Mouse (Mus musculus) CD4-positive naive resting alpha-beta T cell, adult 57 days (primary cell): ENCODE measurements around the gene Slc38a4. TPM values are rescaled to one million over a fixed set of nuclear protein-coding genes. Genes with fewer than 3 reads are reported as not detected.

ENCODE experiments used
- total RNA-seq: library from RNA; stranded (reverse); gene quantifications from one replicate; pipeline ENCODE4 v1.2.4, GENCODE M21; 2023

Gene Slc38a4
- total RNA-seq, result not detected

GRCm38 (mm10) chr15:97055794-97056193, at the start of gene Slc38a4:
Gene Slc38a4, minus strand, starts transcription at chr15:97055956.

Other genes with a start within 250 kb of the Slc38a4 start
- gene Pced1b, start 191.2 kb upstream of the Slc38a4 start, total RNA-seq, result 314 TPM
- gene Amigo2, start 191.3 kb upstream of the Slc38a4 start, total RNA-seq, result 32.7 TPM